Mouse (Mus musculus) B cell, adult 2 months (primary cell): Measurements from ENCODE around the gene C1qtnf3.
"Not testable (repeated sequence)": the region's sequence is repeated elsewhere in the genome, so short reads cannot be mapped to it uniquely, and the experiment has no call there.

Source experiments
- DNase-seq, 2 experiments: peaks; one replicate each; pipeline ENCODE4 v3.0.0; 2022

C1qtnf3 gene

DNA sequence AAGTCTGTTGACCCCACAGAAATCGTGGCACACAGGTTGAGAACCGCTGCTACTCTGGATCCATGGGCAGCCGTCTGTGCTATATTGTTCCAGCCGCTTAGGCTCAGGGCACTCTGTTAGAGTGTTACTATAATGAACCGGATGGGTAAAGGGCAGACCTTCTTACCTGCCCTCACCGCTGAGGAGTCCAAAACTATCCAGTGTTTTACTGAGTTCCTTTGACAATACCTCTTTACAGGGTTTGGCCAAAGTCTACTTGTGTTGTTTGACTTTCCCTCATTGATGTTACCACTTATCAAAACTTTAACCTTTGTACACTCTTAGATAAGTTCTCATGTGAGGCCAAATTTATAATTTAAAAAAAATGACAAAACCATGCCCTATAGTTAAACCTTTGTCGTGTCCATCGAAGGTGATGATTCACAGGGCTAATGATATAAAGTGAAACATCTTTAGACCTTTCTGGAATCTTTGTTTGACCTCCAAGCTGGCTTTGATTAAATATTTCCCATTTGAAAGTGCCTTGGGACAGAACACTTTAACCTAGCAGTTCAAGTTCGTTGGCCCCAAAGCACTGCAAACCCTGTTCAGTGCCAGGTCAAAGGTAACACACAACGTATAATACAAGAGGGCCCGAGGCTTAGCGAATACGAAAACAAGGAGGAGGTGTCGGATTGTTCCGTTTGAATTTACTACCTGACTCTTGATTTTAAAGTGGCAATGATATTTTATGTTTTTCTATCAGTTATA, 7.3 kb downstream of the C1qtnf3 start:
- DNase-seq, result no peak

- no peak for DNase-seq
Observed at GRCm38 (mm10) chr15:10960267-10960666, 8.1 kb downstream of the C1qtnf3 start.

DNA sequence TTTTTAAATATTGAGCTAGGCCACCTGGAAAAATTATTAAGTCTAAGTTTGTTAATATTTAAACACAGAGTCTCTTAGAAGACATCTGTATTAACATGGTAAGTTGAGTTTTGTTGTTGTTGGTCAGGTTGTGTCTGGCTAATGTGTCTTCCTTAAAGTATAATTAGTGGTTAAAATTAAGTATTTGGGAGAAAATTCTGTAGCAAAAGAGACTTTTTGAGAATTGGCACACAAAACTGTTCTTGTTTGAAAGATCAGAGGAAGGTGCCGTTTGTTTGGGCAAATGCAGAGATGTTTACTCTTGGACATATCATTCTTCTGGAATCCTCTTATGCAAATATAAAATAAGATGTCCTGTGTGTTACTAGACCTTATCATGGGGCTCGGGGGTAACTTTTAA, 10.5 kb downstream of the C1qtnf3 start:
- DNase-seq, result no peak

GRCm38 (mm10) chr15:10969439-10969838, 17.3 kb downstream of the C1qtnf3 start:
- DNase-seq, result no peak

DNA sequence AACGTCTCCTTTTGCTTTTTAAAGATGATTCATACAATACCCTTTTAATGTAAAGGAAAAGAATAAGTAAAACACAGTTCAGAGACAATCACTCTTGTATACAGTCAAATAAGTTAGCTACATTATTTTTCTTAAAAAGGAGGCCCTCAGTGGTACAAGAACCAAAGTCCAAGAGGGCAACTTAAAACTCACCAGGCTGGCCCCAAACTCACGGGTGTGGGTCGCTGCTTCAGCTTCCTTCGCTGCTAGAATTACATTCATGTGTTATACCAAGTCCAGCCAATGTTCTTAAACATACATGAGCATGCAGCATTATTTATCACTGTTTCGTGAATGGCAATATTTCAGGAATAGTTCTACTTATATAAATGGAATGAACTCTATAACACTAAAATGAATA, 18.6 kb downstream of the C1qtnf3 start:
- DNase-seq, result no peak

- no peak for DNase-seq
Observed at GRCm38 (mm10) chr15:10977151-10977550, 25.0 kb downstream of the C1qtnf3 start.

DNA sequence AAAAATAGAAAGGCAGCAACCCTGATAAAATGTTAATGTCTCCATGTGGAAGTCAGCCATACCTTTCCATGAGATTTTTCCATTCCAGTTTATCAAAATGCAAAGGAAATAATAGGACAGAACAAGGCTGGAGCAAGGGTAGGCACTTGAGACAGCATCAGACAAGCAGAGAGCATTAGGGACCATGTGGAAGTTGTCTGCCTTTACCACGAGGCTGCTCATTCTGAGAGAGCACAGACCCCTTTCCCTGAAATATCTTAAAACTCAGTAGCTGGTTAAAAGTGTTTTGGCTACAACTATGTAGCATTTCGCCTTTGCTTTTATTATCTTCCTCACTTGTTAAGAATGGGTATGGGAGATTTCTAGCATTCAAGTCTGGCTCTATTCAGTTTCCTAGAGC, 28.6 kb downstream of the C1qtnf3 start:
- no peak for DNase-seq

- peak; percentile 85 to 90 for DNase-seq
Observed at GRCm38 (mm10) chr15:10981377-10982063, 29.4 kb downstream of the C1qtnf3 start, which contains the start of gene Amacr. Gene Amacr (plus strand): TSS chr15:10981756.

- DNase-seq, result no peak
Observed at GRCm38 (mm10) chr15:10982064-10982435, 29.9 kb downstream of the C1qtnf3 start.

GRCm38 (mm10) chr15:10985756-10986155, 33.6 kb downstream of the C1qtnf3 start:
- no peak for DNase-seq

DNA sequence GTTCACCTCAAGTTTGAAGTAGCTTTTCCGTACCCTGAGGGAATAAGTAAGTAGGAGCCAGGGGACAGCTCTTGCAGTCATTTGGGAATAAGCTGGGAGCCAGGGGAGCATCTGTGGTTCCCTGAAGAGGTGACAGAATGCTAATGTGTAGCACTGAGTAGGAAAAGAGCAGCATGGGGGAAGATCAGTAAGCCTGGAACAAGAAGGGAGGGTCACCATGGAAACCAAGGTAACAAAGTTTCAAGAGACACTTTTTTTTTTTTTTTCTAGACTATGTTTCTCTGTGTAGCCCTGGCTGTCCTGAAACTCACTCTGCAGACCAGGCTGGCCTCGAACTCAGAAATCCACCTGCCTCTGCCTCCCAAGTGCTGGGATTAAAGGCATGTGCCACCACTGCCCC, 34.3 kb downstream of the C1qtnf3 start:
- DNase-seq, result not testable (repeated sequence)

- DNase-seq, result no peak
Observed at GRCm38 (mm10) chr15:10990411-10990810, 38.3 kb downstream of the C1qtnf3 start.

DNA sequence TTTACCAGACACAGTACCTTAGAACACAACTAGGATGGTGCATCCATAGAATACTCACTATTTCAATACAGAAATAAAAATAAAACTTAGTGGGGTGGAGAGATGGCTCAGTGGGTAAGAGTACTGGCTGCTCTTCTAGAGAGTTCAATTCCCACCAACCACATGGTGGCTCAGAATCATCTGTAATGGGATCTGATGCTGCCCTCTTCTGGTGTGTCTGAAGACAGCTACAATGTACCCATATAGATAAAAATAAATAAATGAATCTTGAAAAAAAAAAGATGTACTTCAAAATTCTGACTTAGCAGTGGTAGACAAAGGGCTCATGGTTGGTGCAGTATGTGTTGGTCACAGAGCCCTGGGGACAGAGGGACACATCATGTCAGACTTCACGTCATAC, 39.4 kb downstream of the C1qtnf3 start:
- DNase-seq, result no peak

DNA sequence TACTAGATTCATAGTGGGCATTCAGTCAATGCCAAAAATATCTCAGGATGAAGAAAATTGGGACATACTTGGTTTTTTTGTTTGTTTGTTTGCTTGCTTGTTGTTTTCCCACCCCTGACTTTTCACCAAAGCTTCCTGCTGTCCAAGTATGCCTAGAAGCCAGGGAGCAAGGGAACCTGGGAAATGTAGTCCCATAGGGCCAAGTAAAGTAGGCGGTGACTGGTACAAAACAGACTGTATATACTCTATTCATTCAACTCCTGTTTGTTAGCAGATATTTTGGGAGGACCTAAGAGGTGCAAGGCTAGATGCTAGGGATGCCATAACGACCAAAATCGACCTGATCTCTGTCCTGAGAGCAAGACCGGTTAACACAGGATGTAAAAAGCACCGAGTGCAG, 47.7 kb downstream of the C1qtnf3 start:
- DNase-seq, result no peak

DNA sequence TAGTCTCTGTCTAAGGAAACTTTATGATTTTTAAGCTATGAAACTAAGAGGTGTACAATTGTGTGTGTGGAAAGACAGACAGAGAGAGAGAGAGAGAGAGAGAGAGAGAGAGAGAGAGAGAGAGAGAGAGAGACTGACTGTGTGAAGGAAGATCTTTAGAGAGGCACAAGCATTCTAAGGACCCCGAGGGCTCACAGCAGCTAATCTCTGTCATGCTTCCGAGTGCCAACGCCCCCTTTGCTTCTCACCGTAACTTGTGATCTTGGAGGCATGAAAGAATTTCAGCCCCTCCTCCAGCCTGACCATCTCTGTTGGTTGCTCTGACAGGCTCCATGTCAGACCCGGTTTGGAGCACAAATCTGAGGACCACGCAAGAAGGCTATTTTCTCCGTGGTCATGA, 48.3 kb downstream of the C1qtnf3 start, which contains the start of gene Slc45a2:
Slc45a2 (plus strand) TSS at position 301 of the 400 bp plus-strand sequence.
- no peak for DNase-seq

DNA sequence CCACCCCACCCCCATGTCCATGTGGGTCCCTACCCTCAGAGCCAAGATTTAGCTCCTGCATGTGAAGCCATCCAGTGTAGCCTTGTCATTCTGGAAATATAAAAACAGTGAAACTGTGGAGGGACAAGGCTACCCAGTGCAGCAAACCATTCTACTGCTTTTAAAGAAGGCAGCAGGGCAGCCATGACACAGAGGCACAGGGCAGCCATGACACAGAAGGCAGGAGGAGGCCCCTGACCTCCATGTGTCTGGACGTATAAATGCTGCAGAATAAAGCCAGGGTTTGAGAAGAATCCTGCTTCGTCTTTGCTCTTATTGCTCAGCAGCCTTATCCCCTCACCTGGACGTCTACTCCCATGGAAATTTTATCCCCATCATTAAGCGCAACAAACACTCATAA, 51.7 kb downstream of the C1qtnf3 start:
- no peak for DNase-seq

DNA sequence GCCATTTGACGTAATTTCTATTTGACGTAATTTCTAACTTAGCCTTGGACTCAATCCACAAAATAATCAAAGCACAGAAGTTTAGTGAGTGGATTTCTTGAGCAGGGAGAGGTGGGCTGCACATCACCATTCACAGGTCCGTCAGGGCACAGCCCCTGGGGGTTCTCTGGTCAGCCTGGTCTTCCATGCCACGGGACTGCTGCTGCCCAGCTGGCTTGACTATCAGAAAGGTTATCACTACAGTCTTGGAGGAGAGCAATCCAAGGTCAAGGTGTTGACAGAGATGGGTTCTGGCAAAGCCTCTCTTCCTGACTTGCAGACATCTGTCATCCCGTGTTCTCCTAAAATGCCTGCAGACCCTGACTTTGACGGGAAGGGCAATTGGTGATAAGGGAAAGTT, 52.5 kb downstream of the C1qtnf3 start:
- no peak for DNase-seq

DNA sequence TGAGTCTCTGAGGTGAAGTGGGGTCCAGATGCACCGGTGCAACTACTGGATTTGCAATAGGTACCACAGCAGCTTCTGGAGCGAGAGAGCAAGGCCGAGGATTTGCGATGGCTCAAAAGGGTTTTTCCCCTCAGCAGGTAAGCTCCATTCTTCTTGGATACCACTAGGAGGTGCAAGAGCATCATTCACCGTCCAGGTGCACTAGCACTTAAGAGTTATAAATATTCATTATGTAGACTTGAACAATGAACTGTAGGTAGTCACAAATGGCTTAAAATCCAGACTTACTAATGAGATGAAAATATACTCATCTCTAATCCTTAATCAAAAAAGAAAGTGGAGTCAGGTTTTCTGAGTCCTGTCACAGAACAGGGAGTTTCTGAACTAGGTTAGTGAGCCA, 56.6 kb downstream of the C1qtnf3 start:
- no peak for DNase-seq

DNA sequence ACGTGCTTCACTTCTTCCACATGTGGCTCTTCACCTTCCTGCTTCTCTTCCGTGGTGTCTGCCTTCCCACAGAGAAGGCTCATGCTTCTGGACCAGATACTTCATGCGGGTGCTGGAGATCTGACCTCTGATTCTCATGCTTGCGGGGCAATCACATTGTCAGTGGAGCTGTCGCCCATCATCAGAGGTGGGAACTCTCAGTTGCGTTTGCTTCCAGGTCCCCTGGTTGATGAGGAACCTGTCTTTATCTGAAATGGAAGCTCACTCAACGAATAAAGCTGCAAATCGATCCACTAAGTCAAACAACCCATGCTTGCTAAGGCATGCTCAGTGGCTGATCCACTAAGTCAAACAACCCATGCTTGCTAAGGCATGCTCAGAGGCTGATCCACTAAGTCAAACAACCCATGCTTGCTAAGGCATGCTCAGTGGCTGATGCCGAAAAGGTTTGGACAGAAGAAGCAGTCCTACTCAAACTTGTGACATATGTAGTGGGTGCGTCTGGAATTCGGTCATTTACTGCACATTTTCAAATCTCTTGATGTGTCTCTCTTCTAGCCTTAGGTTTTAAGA, 58.9 kb downstream of the C1qtnf3 start:
- no peak for DNase-seq

GRCm38 (mm10) chr15:11014931-11015330, 62.8 kb downstream of the C1qtnf3 start:
- no peak for DNase-seq

DNA sequence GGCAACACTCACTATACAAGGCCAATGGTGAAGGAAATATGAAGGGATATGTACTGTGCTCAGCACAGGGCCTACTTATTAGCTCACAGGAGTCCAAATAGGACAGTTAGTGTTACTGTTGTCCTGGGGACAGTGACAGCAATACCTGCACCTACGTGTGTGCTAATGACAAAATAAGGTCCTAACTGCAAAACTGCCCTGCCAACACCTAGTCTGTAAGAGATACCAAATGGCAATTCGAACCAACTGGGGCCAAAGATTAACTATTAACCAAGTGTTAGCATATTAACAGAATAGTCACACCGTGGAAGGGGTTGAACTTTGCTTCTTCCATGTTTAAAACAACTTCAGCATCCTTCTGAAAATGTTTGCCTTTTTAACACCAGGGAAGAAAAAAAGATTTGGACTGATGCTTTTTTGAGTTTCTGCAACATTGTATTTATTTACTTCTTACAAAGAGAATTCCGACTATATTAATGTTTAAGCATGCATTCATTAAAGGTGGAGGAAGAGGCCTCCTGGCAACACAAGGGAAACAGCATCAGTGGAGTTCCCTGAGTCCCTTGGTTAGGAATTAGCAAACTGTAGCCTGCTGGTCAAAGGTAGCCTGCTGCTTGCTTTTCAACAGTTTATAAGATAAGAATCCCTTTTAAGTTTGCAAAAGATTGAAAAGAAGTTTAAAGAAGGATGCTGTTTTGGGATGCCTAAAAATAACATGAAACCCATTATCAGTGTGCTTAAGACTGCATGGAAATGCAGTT, 74.8 kb downstream of the C1qtnf3 start:
- no peak for DNase-seq
